Mouse (Mus musculus) lung, postnatal 10 days (tissue): Measurements from ENCODE around the gene Rps8.
"Not testable (repeated sequence)": the region's sequence is repeated elsewhere in the genome, so short reads cannot be mapped to it uniquely, and the experiment has no call there.

Source experiments
- DNase-seq: peaks from one replicate; pipeline ENCODE4 v3.0.0; 2021

Gene Rps8

DNA sequence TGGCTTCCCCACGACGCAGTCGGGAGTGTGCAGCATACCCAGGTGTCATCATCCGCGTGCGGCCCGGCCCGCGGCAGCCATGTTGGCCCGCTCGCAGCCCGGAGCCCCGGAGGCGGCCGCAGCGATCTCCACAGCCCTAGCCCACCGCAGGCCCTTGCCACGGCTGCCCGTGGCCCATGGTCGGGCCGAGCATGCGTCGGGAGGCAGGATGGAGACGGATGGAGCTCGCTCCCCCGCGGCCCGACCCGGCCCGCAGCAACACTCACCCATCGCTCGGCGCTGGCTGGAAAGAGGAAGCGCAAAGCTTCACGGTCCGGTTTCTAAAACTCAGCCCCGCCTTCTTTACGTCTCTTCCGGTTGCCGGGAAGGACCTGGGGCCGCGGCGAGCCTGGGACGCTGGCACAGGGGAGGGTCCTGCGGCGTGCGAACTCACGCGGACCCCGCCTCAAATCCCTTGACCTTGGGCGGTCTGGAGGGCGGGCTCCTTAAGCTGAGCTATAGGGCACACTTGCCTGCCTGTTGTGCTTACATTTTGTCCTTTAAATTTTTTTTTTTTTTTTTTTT lies at the start of gene Rps8:
Gene Rps8, minus strand, starts transcription at position 452 of the 564 bp plus-strand sequence.
- peak; percentile 91 for DNase-seq

DNA sequence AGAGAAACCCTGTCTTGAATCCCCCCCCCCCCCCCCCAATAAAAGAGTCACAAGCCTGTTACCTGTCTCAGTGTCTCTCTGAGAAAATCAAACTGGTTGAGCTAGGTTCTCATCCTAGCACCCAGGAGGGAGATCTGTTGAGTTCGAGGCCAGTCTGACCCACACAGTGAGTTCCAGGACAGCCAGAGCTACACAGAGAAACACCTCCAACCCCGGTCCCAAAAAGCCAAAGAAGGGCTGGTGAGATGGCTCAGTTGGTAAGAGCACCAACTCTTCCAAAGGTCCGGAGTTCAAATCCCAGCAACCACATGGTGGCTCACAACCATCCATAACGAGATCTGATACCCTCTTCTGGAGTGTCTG lies 46.9 kb upstream of the Rps8 start:
- DNase-seq = no peak

DNA sequence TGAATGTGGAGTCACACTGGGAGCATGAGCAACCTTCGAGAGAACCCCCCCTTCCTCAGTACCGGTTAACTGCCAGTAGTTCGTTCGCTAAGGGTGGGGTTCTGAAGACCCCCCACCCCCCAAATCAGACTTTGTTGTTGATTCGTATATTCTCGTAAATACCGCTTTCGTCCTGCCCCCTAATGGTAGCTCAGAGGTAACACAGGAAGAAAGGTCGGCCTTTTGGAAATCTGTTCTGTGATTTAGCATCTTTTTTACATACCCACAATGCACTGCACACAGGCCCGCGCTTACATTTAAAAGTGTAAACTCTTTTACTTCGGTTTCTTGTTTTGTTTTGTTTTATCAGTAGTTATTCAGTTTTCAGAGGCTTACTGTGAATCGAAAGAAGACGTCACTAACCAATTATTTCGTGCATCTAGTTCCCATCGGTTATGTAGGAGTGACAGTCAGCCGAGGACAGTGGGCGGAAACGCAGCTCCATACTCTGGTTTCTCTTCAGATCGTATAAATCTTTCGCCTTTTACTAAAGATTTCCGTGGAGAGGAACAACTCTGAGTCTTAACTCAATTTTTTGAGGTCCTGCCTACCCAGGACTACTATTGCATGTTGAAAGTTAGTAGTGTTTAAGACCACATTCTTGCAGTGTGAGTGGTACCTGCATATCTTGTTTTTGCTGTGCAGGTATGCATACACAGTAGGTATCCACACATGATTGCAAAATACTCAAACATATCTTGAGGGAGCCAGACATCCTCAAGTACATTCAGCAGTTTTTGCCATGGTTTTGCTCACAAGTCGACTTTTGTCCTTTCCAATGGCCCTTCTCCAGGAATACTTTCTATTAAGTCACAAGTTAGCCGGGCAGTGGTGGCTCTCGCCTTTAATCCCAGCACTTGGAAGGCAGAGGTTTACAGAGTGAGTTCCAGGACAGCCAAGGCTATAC lies 46.3 kb upstream of the Rps8 start:
- DNase-seq = peak; percentile 78

- DNase-seq = no peak
Measured at GRCm38 (mm10) chr4:117191804-117192203, 35.8 kb upstream of the Rps8 start.

- DNase-seq = no peak
Measured at GRCm38 (mm10) chr4:117190660-117191059, 34.6 kb upstream of the Rps8 start.

- peak; percentile 63 for DNase-seq
Measured at GRCm38 (mm10) chr4:117189856-117190543, 34.0 kb upstream of the Rps8 start.

DNA sequence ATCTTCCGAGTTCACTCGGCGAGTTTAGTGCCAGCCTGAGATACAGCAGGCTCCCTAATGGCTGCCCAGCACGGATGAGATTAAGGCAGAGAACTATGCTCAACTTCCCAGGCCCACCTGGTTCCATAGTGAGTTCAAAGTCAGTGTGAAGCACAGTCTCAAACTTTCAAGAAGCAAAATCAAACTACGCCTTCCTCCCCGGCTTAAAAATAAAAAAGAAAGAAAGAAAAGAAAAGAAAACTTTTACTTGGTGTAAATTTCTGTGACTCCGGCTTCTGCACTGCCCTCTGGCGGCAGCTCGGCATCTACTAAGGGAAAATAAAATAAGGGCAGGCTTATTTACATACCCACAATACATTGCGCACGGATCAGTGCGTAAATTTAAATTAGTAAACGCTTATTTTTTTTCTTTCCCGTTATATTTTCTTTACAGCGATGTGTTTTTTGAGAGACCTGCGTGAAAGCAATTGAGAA lies 33.4 kb upstream of the Rps8 start:
- DNase-seq = peak; percentile 92

DNA sequence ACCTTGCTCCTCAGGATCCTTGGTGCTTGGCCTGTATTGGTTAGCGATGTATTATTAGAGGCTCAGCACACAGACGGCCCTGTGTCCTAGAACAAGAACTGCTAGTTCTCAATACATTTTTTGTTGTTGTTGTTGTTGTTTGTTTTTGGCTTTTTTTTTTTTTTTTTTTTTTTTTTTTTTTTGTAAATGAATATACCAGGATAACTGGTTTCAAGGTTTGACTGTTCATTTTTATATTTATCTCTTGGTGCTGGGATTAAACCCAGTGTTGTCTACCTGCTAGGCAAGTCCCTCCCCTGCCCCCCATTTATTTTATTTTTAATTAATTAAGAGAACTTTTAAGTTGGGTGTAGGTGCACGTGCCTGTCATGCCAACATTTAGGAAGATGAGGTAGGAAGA lies 32.9 kb upstream of the Rps8 start:
- no peak for DNase-seq

DNA sequence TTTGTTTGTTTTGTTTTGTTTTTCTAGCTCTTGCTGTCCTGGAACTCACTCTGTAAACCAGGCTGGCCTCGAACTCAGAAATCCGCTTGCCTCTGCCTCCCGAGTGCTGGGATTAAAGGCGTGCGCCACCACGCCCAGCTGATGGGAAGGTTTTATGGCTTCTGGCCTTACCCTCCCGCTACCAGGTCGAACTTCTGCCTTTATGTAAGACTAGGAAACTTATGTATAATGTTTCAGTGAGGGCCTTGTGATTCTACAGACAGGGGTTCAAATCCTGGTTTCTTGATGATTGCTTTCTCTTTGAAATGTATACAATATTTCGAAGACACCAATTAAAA lies 26.7 kb upstream of the Rps8 start:
- not testable (repeated sequence) for DNase-seq

DNA sequence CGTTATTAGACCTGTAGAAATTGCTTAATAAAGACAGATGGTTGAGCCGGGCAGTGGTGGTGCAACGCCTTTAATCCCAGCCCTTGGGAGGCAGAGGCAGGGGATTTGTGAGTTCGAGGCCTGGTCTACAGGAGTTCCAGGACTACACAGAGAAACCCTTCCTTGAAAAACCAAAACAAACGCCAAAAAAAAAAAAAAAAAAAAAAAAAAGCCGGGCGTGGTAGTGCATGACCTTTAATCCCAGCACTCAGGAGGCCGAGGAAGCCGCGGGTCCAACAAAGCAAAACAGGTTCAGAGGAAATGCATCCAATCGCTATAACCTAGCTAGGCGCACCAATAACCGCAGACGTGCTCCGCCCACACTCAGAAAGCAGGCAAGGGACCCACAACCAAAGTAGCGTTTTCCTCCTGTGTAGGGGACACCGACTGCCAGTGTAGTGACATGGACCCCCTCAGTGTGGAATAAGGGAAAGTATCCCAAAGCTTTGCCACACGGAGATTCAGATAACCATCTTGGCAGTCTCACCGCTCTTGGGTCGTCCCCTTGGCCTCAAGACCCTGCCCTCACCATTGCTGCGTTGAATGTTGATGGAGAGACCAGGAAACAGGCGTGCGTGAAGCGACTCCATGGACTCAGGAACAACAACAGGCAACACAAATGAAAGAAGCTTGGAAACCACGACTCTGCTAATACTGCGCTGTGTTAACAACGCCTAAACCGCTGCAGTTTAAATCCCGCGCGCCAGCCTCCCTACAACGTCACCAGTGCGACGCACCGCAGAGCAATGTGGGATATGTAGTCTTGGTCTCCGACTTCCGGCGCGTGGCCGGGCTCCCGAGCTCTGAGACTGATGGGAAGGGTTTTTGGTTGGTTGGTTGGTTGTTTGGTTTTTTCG lies 26.1 kb upstream of the Rps8 start, which contains the start of gene Kif2c:
Gene Kif2c, minus strand, starts transcription at position 777 of the 896 bp plus-strand sequence.
- DNase-seq = peak; percentile 94

GRCm38 (mm10) chr4:117169936-117170335 lies 13.9 kb upstream of the Rps8 start:
- no peak for DNase-seq

- DNase-seq = no peak
Measured at GRCm38 (mm10) chr4:117161183-117161582, 5.1 kb upstream of the Rps8 start.

DNA sequence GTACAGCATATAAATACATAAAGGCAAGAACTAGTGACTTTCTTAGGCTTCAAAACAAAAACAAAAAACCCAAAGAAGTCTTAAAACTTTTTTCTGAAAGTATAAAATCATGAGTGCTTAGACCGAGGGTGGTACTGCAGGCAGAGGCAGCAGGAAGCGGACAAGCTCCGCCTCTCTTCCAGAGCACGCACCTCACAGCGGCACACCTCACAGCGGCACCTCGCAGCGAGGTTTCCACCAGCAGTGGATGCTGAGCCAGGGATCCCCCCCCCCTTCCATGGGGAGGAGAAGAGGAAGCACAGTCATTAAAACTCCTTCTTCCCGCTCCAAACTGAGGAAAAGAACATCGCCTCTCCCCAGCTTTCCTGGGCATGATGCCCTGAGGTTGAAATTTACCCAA lies 3.6 kb upstream of the Rps8 start:
- no peak for DNase-seq

DNA sequence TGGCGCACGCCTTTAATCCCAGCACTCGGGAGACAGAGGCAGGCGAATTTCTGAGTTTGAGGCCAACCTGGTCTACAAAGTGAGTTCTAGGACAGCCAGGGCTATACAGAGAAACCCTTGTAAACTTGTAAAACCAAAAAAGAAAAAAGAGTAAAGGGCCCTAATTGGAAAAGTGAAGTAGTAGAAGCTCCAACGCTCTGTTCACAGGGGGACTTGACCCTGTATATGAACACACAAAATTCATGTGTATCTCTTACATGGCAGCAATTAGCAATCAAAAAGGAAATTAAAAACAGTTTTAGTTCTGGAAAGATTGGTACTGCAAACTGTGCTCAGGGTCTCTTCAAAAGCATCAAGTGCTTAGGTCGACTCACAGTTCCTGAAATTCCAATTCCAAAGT lies 329 bp upstream of the Rps8 start:
- DNase-seq = no peak

- peak; percentile 36 for DNase-seq
Measured at GRCm38 (mm10) chr4:117155020-117155791, 837 bp downstream of the Rps8 start.

- no peak for DNase-seq
Measured at GRCm38 (mm10) chr4:117152714-117153113, 3.3 kb downstream of the Rps8 start.

- DNase-seq = no peak
Measured at GRCm38 (mm10) chr4:117151416-117151815, 4.6 kb downstream of the Rps8 start.

DNA sequence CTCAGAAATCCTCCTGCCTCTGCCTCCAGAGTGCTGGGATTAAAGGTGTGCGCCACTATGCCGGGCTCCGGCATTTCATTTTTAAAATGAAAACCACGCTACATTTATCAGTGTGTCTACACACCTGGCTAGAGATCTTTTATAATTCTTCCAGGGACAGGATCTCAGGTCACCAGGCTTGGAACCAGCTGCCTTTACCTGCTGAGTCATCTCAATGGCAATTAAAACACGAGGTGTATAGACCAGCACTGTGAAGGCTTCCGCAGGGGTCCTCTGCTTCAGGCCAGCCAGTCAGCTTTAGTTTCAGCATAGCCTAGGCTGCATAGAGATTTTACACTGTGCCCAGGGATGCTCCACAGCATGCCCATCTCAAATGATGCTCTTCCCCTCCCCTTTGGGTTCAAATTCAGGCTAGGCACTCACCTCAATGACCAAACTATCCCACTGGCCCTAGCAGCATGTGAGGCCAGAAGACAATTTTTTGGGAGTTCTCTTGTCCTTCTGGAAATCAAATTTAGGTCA lies 5.8 kb downstream of the Rps8 start:
- no peak for DNase-seq

GRCm38 (mm10) chr4:117149291-117150211 lies 6.5 kb downstream of the Rps8 start:
- DNase-seq = no peak

GRCm38 (mm10) chr4:117148815-117149214 lies 7.2 kb downstream of the Rps8 start:
- no peak for DNase-seq
